Mouse (Mus musculus): ENCODE data around the gene Kdm4a.

GRCm38 (mm10) chr4:118172461-118172860 is 7.4 kb downstream of the Kdm4a start:
- no peak for TF ChIP-seq POLR2A (IDR thresholded peaks at IDR 0.05; ENCODE audit: low read depth, low read length)
- TF ChIP-seq CTCF (conservative IDR thresholded peaks at IDR 0.05; ENCODE audit: insufficient read depth, insufficient read length, low read depth, low read length) = no peak
